20 mouse cellular contexts compared by ENCODE assay signal in the genomic region with DNA sequence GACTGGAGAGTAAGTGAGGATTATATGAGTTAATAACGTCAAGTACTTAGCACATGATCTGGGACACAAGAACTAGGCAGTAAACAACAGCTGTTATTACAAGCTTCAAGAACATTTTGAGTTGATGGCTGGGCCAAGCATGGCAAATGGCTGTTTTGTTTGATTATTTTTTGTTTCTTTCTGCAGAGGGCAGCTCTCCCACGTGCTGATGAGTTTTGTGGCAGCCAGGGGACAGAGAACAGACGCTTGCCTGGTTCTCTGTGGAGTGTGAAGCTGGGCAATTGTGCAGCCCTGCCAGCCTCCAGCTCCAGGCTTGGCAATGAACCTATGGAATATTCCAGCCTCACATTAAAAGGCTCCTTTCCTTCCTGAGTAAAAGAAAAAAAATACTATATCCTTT.
DNase-seq lines count a peak whose midpoint lies in the region; ATAC-seq and TF ChIP-seq lines count a peak whose summit lies in the region.
"Had no signal": no experiment of that assay in that cellular context is flagged by ENCODE, and none has a peak within 500 bp of the region (broad histone marks: within the 10 kb centered on the region; RNA-seq: fewer than 3 reads in every experiment).

No protein-coding gene starts in this region.

- H3K4me3 ChIP-seq in kidney, adult 2 months (ENCODE audit: insufficient read depth, low read depth, low read length): no peak overlapping the region
- H3K4me3 ChIP-seq in intestine, embryonic 16.5 days (ENCODE audit: low read length): no peak overlapping the region
- H3K4me3 ChIP-seq: erythroblast, embryonic 14.5 days; hindbrain, embryonic 12.5 days; intestine, embryonic 15.5 days had no signal

- no peak for ATAC-seq in intestine, embryonic 16.5 days
- ATAC-seq: intestine, embryonic 15.5 days had no signal

- H3K36me3 ChIP-seq in kidney, adult 2 months (ENCODE audit: control insufficient read depth, insufficient read depth, low read length): no peaks in the 10 kb centered on the region
- no peaks in the 10 kb centered on the region for H3K36me3 ChIP-seq in intestine, embryonic 16.5 days (ENCODE audit: control insufficient read depth, insufficient read depth, low read length)
- H3K36me3 ChIP-seq: hindbrain, embryonic 12.5 days; intestine, embryonic 15.5 days had no signal

- TF ChIP-seq CTCF in kidney, adult 2 months (conservative IDR thresholded peaks at IDR 0.05; ENCODE audit: insufficient read depth, insufficient read length, low read depth, low read length): no peak

- H3K4me1 ChIP-seq in kidney, adult 2 months (ENCODE audit: control insufficient read depth, insufficient read depth, low read length): no peaks in the 10 kb centered on the region; the same call in 1 of the 2 replicates
- no peaks in the 10 kb centered on the region for H3K4me1 ChIP-seq in intestine, embryonic 16.5 days (ENCODE audit: control insufficient read depth, insufficient read depth, low read length)
- H3K4me1 ChIP-seq: hindbrain, embryonic 12.5 days; intestine, embryonic 15.5 days had no signal

- no peak for TF ChIP-seq POLR2A in kidney, adult 2 months (IDR thresholded peaks at IDR 0.05; ENCODE audit: low read depth, low read length)

- H3K27me3 ChIP-seq in kidney, adult 2 months (replicated peaks; ENCODE audit: control insufficient read depth, insufficient read depth, low read length): no peaks in the 10 kb centered on the region
- no peaks in the 10 kb centered on the region for H3K27me3 ChIP-seq in intestine, embryonic 16.5 days (replicated peaks; ENCODE audit: control insufficient read depth, insufficient read depth, low read length)
- H3K27me3 ChIP-seq: hindbrain, embryonic 12.5 days; intestine, embryonic 15.5 days had no signal

- H3K4me2 ChIP-seq in intestine, embryonic 16.5 days (ENCODE audit: low read depth, low read length): no peak overlapping the region
- H3K4me2 ChIP-seq: hindbrain, embryonic 12.5 days; intestine, embryonic 15.5 days; liver, embryonic 11.5 days; lung, embryonic 14.5 days; midbrain, embryonic 11.5 days had no signal

- peak; percentile 2 for DNase-seq in cerebellum, adult 9-11 months
- DNase-seq in cerebellum, adult 11-12 months: no peak
- DNase-seq in kidney, adult 2 months: peak; percentile 28
- DNase-seq in kidney, adult 18-20 months: no peak
- peak; percentile 33 to 36 for DNase-seq in right cerebral cortex, postnatal 10 days (ENCODE audit: low spot score in 2 of 2)
- no peak for DNase-seq in right cerebral cortex, postnatal 4 days
- peak; percentile 50 to 61 for DNase-seq in layer of hippocampus, postnatal 36 days
- DNase-seq: adrenal gland, adult 8-10 months; cerebellum, adult 9-10 months; gastrocnemius, postnatal 25 days; lung, embryonic 14.5 days; lung, postnatal 4 days; thymus, adult 2 months had no signal

- H3K9ac ChIP-seq in intestine, embryonic 16.5 days (ENCODE audit: low read depth, low read length): no peak overlapping the region
- H3K9ac ChIP-seq: hindbrain, embryonic 12.5 days; intestine, embryonic 15.5 days; lung, embryonic 14.5 days had no signal

- 31% methylated on average over 3 of the region's 3 CpGs for WGBS in kidney, adult 2 months
- 41% methylated on average over 3 of the region's 3 CpGs for WGBS in intestine, embryonic 16.5 days

- no peaks in the 10 kb centered on the region for H3K9me3 ChIP-seq in intestine, embryonic 16.5 days (ENCODE audit: control insufficient read depth, low read length)
- H3K9me3 ChIP-seq: hindbrain, embryonic 12.5 days; intestine, embryonic 15.5 days had no signal

- no peak overlapping the region for H3K27ac ChIP-seq in kidney, adult 2 months (ENCODE audit: insufficient read depth, low read depth, low read length)
- H3K27ac ChIP-seq in intestine, embryonic 16.5 days (ENCODE audit: low read length): no peak overlapping the region
- H3K27ac ChIP-seq: hindbrain, embryonic 12.5 days; intestine, embryonic 15.5 days; kidney, postnatal 0 days had no signal

Comparison
In these comparisons a context has a peak if more than half of its experiments do, and no peak if none do; other contexts are left out.
1. DNase-seq: peak in cerebellum, adult 9-11 months (single experiment), kidney, adult 2 months (single experiment), right cerebral cortex, postnatal 10 days (2 of 2) and layer of hippocampus, postnatal 36 days (2 of 2); none in cerebellum, adult 11-12 months (single experiment), kidney, adult 18-20 months (single experiment) and right cerebral cortex, postnatal 4 days (single experiment).